Mouse (Mus musculus): ENCODE measurements around the gene Nfasc. TPM values are rescaled to one million over a fixed set of nuclear protein-coding genes. Genes with fewer than 3 reads are reported as not detected.
A peak's percentile ranks its signal among the peaks of the same experiment; 100 is the strongest.

Nfasc gene
- polyA plus RNA-seq, 1 experiment = 0.49 TPM

DNA sequence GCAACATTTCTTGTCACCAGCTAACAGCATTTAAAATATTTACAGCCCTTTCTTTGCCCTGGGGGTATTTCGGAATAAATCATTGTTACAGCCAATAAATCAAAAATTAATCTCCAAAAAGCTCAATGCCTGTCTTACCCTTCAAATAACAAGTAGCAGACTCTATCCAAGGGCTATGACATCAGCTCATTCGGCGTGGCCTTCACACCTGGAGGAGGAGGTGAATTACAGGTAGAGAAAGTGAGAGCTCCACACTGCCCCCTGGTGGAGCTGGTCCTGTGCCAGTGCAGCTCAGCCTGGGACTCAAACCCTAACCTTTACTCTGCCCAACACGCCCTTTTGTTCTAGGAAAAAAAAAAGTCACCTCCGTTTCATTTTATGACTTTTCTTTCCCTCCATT is 29.8 kb upstream of the Nfasc start:
- Histone ChIP-seq H3K36me3 (ENCODE audit: control insufficient read depth, insufficient read depth, low read length) (no peaks in the 10 kb centered on the region), H3K27me3 (ENCODE audit: control insufficient read depth, insufficient read depth, low read length) (no peaks in the 10 kb centered on the region), H3K4me3 (ENCODE audit: control insufficient read depth, low read depth, low read length) (no peak overlapping the region), H3K4me1 (ENCODE audit: control insufficient read depth, insufficient read depth, low read length) (no peaks in the 10 kb centered on the region), H3K27ac (ENCODE audit: control insufficient read depth, insufficient read depth, low read depth, low read length) (no peak overlapping the region)
- no peak for TF ChIP-seq POLR2A (IDR thresholded peaks at IDR 0.05; ENCODE audit: control insufficient read depth, low read depth, low read length)
- TF ChIP-seq CTCF (IDR thresholded peaks at IDR 0.05; ENCODE audit: control insufficient read depth, insufficient read depth, insufficient replicate concordance, low read depth, low read length) = peak; percentile 69; the same call in 1 of the 2 replicates

DNA sequence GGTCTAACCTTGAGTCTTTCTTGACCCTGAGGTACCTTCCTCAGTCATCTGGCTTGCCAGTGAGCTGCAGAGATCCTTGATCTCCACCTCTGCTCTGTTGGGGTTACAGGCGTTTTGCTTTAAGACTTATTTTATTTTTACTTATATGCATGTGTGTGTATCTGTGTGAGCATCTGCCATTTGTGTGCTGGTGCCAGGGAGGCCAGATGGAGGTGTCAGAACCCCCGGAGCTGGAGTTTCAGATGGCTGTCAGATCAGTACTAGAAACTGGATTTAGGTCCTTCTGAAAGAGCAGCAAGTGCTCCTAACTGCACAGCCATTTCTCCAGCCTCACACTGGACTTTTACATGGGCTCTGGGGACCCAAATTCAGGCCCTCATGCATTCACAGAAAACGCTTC is 28.0 kb upstream of the Nfasc start:
- Histone ChIP-seq H3K27me3 (ENCODE audit: control insufficient read depth, insufficient read depth, low read length) (no peaks in the 10 kb centered on the region), H3K27ac (ENCODE audit: control insufficient read depth, insufficient read depth, low read depth, low read length) (no peak overlapping the region), H3K4me3 (ENCODE audit: control insufficient read depth, low read depth, low read length) (no peak overlapping the region), H3K4me1 (ENCODE audit: control insufficient read depth, insufficient read depth, low read length) (no peaks in the 10 kb centered on the region), H3K36me3 (ENCODE audit: control insufficient read depth, insufficient read depth, low read length) (no peaks in the 10 kb centered on the region)
- TF ChIP-seq CTCF (IDR thresholded peaks at IDR 0.05; ENCODE audit: control insufficient read depth, insufficient read depth, insufficient replicate concordance, low read depth, low read length) = no peak
- TF ChIP-seq POLR2A (IDR thresholded peaks at IDR 0.05; ENCODE audit: control insufficient read depth, low read depth, low read length) = no peak

DNA sequence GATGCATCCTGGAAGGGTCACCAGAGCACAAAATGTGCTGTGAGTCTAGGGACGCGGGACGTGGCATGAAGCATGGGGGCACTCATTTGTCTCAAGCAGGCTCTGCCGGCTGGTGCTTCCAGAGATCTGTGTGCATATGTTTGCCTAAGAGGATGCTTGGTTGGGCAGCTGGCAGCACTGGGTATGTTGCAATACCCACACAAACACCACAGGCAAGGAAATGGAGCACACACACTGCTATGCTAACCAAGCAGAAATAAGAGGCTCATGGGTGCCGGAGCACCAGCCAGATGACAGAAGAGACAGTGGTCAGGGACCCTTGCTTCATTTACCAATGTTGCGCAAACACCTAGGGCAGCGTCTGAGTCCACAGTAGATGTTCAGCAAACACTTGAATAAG is 25.8 kb upstream of the Nfasc start:
- TF ChIP-seq POLR2A (IDR thresholded peaks at IDR 0.05; ENCODE audit: control insufficient read depth, low read depth, low read length) (no peak), CTCF (IDR thresholded peaks at IDR 0.05; ENCODE audit: control insufficient read depth, insufficient read depth, insufficient replicate concordance, low read depth, low read length) (no peak)
- Histone ChIP-seq H3K27ac (ENCODE audit: control insufficient read depth, insufficient read depth, low read depth, low read length) (no peak overlapping the region), H3K36me3 (ENCODE audit: control insufficient read depth, insufficient read depth, low read length) (no peaks in the 10 kb centered on the region), H3K4me1 (ENCODE audit: control insufficient read depth, insufficient read depth, low read length) (no peaks in the 10 kb centered on the region), H3K4me3 (ENCODE audit: control insufficient read depth, low read depth, low read length) (no peak overlapping the region), H3K27me3 (ENCODE audit: control insufficient read depth, insufficient read depth, low read length) (no peaks in the 10 kb centered on the region)

DNA sequence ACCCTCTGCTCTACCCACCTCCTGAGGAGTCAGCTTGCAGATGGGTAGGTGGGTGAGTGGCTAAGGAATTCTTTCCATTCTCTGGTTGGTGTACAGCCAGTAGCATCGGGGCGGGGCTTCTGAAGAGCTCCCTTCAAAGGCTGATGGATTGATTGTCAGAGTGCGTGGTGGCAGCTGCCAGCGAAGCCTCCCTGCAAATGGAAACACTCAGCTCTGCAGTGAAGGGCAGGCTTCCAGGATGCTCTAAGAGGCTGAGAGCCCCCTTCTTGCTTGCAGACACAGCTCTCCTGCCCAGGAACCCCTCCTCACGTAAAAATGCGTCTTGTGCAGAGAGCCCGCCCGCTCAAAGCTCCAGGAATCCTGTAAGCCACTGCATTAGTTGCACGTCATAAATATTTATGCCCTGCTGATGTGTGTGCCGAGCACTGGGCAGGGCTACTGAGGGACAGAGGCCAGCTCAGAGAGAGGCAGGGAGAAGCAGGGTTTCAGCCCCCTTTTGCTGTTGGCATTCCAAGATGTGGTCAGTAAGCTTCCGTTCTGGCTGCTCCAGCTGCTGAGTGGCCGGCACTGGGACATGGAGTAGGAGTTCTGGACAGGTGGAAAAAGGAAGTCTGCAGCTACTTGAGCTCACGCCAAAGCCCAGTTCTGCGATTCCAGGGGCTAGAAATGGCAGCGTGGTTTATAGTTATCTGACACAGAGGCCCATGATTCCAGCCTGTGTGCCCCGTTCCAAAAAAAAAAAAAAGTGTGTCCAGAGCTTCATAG is 24.5 kb upstream of the Nfasc start:
- Histone ChIP-seq H3K27me3 (ENCODE audit: control insufficient read depth, insufficient read depth, low read length) (no peaks in the 10 kb centered on the region), H3K27ac (ENCODE audit: control insufficient read depth, insufficient read depth, low read depth, low read length) (no peak overlapping the region), H3K36me3 (ENCODE audit: control insufficient read depth, insufficient read depth, low read length) (no peaks in the 10 kb centered on the region), H3K4me1 (ENCODE audit: control insufficient read depth, insufficient read depth, low read length) (no peaks in the 10 kb centered on the region), H3K4me3 (ENCODE audit: control insufficient read depth, low read depth, low read length) (no peak overlapping the region)
- no peak for TF ChIP-seq POLR2A (IDR thresholded peaks at IDR 0.05; ENCODE audit: control insufficient read depth, low read depth, low read length)
- TF ChIP-seq CTCF (IDR thresholded peaks at IDR 0.05; ENCODE audit: control insufficient read depth, insufficient read depth, insufficient replicate concordance, low read depth, low read length) = no peak

DNA sequence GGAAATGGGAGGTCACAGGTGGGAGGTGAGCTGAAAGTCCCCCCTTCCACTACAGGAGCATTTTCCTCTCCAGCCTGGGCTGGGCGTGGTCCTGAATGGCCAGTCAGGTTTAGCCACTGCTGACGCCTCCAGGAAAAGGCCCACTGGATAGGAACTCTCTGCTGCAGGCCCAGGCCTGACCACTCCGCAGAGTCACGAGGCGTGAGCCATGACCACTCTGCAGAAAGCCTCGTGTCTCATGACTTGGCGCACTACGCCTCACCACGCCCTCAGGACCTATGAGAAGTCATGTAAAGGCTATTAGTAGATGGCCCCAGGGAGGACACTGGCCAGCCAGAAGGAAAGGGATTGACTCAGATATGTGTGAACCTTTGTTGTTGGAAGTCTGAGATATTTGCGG is 23.6 kb upstream of the Nfasc start:
- Histone ChIP-seq H3K4me3 (ENCODE audit: control insufficient read depth, low read depth, low read length) (no peak overlapping the region), H3K36me3 (ENCODE audit: control insufficient read depth, insufficient read depth, low read length) (no peaks in the 10 kb centered on the region), H3K27ac (ENCODE audit: control insufficient read depth, insufficient read depth, low read depth, low read length) (no peak overlapping the region), H3K27me3 (ENCODE audit: control insufficient read depth, insufficient read depth, low read length) (no peaks in the 10 kb centered on the region), H3K4me1 (ENCODE audit: control insufficient read depth, insufficient read depth, low read length) (no peaks in the 10 kb centered on the region)
- TF ChIP-seq CTCF (IDR thresholded peaks at IDR 0.05; ENCODE audit: control insufficient read depth, insufficient read depth, insufficient replicate concordance, low read depth, low read length) (no peak), POLR2A (IDR thresholded peaks at IDR 0.05; ENCODE audit: control insufficient read depth, low read depth, low read length) (no peak)

DNA sequence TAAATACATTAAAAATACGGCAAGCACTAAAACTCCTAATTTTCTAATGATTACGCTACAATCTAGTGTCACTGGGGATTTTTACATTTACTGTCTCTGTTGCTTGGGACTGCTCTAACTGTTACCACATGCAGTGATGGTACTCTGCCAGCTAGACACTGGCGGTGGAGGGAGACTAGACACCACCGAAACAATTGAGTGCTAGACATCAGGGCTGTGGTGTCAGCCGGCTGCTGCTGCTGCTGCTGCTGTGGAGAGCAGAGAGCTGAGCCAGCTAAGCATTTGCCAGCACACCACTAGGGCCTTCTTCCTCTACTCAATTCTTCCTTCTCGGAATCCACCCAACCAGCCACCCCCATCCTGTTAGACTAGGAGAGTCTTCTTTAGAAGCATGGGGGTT is 17.8 kb upstream of the Nfasc start:
- TF ChIP-seq CTCF (IDR thresholded peaks at IDR 0.05; ENCODE audit: control insufficient read depth, insufficient read depth, insufficient replicate concordance, low read depth, low read length) = no peak
- no peak for TF ChIP-seq POLR2A (IDR thresholded peaks at IDR 0.05; ENCODE audit: control insufficient read depth, low read depth, low read length)
- no peak overlapping the region for H3K4me3 ChIP-seq (ENCODE audit: control insufficient read depth, low read depth, low read length)
- H3K4me1 ChIP-seq (ENCODE audit: control insufficient read depth, insufficient read depth, low read length) = peaks cover 6% of the 10 kb centered on the region
- H3K27me3 ChIP-seq (ENCODE audit: control insufficient read depth, insufficient read depth, low read length) = no peaks in the 10 kb centered on the region
- H3K36me3 ChIP-seq (ENCODE audit: control insufficient read depth, insufficient read depth, low read length) = no peaks in the 10 kb centered on the region
- no peak overlapping the region for H3K27ac ChIP-seq (ENCODE audit: control insufficient read depth, insufficient read depth, low read depth, low read length)

DNA sequence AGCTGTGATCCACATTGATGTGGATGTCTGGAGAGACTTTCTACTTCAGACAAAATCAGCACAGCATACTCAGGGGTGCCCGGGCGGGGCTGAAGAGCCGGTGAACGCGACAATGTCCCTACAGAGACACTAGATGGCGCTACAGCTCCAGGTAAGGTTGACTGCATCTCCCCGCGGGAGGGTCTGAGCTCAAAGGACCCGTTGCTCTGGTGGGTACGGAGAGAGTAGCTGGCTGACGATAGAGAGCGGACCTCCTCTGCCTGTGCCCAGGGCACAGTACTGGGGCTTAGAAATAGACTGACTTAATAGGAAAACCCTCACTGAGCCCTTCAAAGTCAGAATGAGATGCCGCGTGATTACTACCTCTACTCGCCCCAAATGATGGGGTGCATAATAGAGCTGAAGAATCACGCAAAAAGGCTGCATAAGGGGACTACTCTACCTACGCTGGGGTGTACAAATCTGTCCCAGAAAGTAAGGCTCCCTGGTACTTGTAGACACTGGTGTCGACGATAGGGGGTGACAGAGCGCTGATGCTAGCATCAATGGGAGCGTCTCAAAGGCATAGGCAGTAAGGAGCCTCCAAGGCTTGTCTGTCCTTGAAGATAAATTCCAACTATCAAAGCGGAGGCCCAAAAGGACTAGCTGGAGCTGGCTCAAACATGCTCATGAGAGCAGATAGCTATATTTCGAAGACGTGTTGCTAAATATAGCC is 17.2 kb upstream of the Nfasc start:
- Histone ChIP-seq H3K27me3 (ENCODE audit: control insufficient read depth, insufficient read depth, low read length) (no peaks in the 10 kb centered on the region), H3K36me3 (ENCODE audit: control insufficient read depth, insufficient read depth, low read length) (no peaks in the 10 kb centered on the region), H3K4me1 (ENCODE audit: control insufficient read depth, insufficient read depth, low read length) (peaks cover 6% of the 10 kb centered on the region), H3K27ac (ENCODE audit: control insufficient read depth, insufficient read depth, low read depth, low read length) (no peak overlapping the region), H3K4me3 (ENCODE audit: control insufficient read depth, low read depth, low read length) (peak overlapping the region; percentile 66)
- TF ChIP-seq POLR2A (IDR thresholded peaks at IDR 0.05; ENCODE audit: control insufficient read depth, low read depth, low read length) (no peak), CTCF (IDR thresholded peaks at IDR 0.05; ENCODE audit: control insufficient read depth, insufficient read depth, insufficient replicate concordance, low read depth, low read length) (peak; percentile 97)
